Mouse (Mus musculus) limb, embryonic 10.5 days (tissue): Measurements from ENCODE around the gene Cfap97d2. TPM values are rescaled to one million over a fixed set of nuclear protein-coding genes. Genes with fewer than 3 reads are reported as not detected.
"Not testable (repeated sequence)": the region's sequence is repeated elsewhere in the genome, so short reads cannot be mapped to it uniquely, and the experiment has no call there.

ENCODE experiments used
- DNase-seq: peaks from one replicate; pipeline ENCODE4 v3.0.0-alpha.2; 2017; ENCODE audit warnings: low spot score
- H3K27ac ChIP-seq: fragments of 300-500 bp; sonication (generic); 2 replicates; pipeline ENCODE4 v1.5.1; 2016; ENCODE audit warnings: mild to moderate bottlenecking
- H3K27me3 ChIP-seq: fragments of 300-500 bp; sonication (generic); 2 replicates; pipeline ENCODE4 v1.6.1; 2016; ENCODE audit warnings: low read depth, mild to moderate bottlenecking; ENCODE audit not compliant: poor library complexity, severe bottlenecking
- H3K36me3 ChIP-seq: fragments of 300-500 bp; sonication (generic); 2 replicates; pipeline ENCODE4 v1.6.1; 2016; ENCODE audit warnings: mild to moderate bottlenecking, moderate library complexity
- H3K4me1 ChIP-seq: fragments of 300-500 bp; sonication (generic); 2 replicates; pipeline ENCODE4 v1.6.1; 2016
- H3K4me3 ChIP-seq: fragments of 300-500 bp; sonication (generic); 2 replicates; pipeline ENCODE4 v1.5.1; 2016; ENCODE audit warnings: mild to moderate bottlenecking, moderate library complexity
- H3K9me3 ChIP-seq: fragments of 300-500 bp; sonication (generic); replicated peaks from 2 replicates; pipeline ENCODE4 v1.6.1; 2016; ENCODE audit warnings: mild to moderate bottlenecking
- WGBS: fragments of 180-500 bp; shearing (Covaris S2); methylation state at CpG from one replicate; pipeline ENCODE4 v1.1.7; 2016; 5-methylcytosine and 5-hydroxymethylcytosine counted together
- polyA plus RNA-seq: library from polyadenylated mRNA; unstranded; fragments of >200 nt; fragmentation: Nextera tagmentation; extraction: Ambion mirVana; gene quantifications from 2 replicates; pipeline ENCODE4 v1.2.1, GENCODE M21; 2016

Gene Cfap97d2
- polyA plus RNA-seq, 1 experiment from 2014 or later, result not detected

DNA sequence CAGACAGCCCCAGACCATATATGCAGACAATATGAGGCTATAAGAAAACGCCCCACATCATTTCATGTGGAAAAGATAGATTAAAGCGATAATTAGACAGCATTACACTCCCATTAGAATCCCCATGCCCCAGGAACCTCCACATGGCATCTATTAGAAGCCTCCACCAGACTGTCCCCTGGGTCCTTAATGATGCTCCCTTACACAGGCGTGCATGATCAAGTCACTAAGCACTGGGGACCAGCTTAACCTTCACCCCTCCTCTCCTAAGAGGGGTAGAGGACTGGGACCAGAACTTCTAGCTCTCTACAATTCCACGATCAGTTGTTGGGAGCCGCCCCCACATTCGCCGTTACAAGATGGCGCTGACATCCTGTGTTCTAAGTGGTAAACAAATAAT is 13.3 kb downstream of the Cfap97d2 start:
- no peaks in the 10 kb centered on the region for H3K36me3 ChIP-seq
- H3K4me3 ChIP-seq, result no peak overlapping the region
- H3K27ac ChIP-seq, result no peak overlapping the region
- DNase-seq, result no peak
- no peaks in the 10 kb centered on the region for H3K9me3 ChIP-seq
- H3K4me1 ChIP-seq, result no peaks in the 10 kb centered on the region
- 94% methylated on average over 8 of the region's 8 CpGs for WGBS
- no peaks in the 10 kb centered on the region for H3K27me3 ChIP-seq

DNA sequence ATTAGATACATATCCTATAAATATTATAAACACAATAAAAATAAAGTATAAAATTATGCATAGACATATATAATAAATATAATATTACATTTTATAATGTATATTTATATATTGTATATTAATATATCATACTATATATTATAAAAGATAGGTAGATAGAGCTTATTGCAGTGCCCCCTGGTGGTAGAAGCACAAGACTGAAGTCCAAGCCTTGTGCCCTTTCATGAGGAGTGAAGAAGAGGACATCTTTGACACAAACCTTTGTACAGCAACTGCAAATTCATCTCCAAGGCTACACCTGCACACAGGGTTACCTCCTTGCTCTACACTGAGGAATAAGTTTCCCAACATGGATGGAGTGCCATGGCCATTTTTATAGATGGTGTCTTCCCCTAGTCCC is 20.0 kb downstream of the Cfap97d2 start:
- Histone ChIP-seq H3K27me3 (no peaks in the 10 kb centered on the region), H3K4me1 (peaks cover 4% of the 10 kb centered on the region; the same call in 1 of the 2 replicates), H3K4me3 (no peak overlapping the region), H3K27ac (no peak overlapping the region), H3K9me3 (no peaks in the 10 kb centered on the region), H3K36me3 (no peaks in the 10 kb centered on the region)
- DNase-seq, result peak; percentile 41

DNA sequence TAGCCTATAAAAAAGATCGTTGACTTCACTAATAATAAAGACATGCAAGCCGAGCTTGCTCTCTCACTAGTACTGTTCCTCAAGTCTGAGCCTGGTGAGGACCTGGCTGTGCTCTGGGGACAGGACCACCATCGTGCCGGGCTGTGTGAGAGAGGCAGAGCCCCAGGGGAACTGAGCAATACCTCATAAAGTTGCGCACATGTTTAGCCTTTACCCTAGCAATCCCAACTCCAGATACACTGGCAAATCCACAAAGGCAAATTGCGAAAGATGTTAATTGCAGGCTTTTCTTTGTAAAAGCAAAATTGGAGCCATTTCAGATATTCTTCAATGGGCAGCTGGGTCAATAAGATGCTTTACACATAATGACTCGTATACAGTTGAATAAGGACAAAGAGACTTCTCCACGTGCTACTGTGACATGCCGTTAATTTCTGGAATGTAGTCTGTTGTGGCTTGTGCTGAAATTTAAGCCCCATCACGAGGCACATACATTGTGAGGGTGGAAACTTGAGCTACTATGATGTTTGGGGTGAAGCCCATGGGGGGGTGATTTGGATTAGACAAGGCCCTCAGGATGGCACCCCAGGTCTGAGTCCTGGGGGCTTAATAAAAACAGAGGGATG is 21.9 kb downstream of the Cfap97d2 start:
- no peaks in the 10 kb centered on the region for H3K9me3 ChIP-seq
- 72% methylated on average over 10 of the region's 10 CpGs for WGBS
- no peaks in the 10 kb centered on the region for H3K27me3 ChIP-seq
- no peak overlapping the region for H3K4me3 ChIP-seq
- no peak overlapping the region for H3K27ac ChIP-seq
- H3K36me3 ChIP-seq, result no peaks in the 10 kb centered on the region
- peaks cover 4% of the 10 kb centered on the region; the same call in 1 of the 2 replicates for H3K4me1 ChIP-seq
- no peak for DNase-seq

DNA sequence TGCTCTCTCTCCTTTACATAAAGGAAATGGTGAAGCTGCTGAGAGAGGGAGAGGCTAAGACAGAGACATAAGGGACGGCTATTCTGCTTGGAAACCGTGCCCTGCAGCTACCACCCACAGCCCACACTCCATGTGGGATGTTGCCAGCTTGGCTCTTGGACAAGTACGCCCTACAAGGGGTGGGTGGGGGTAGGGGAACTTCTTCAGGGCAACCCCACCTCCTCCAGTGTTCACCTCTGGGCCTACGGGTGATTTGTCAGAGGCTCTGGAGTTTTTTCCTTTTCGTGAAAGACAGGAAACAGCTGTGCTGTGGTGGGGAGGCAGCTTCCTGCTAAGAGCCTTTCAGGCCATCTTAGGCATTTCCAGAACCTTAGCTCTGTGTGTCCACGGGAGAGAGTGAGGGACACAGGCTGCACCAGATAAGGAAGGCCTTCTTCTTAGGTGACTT is 34.7 kb downstream of the Cfap97d2 start:
- DNase-seq, result no peak
- Histone ChIP-seq H3K9me3 (no peaks in the 10 kb centered on the region), H3K27me3 (no peaks in the 10 kb centered on the region), H3K4me3 (no peak overlapping the region), H3K4me1 (peaks cover 6% of the 10 kb centered on the region), H3K27ac (no peak overlapping the region), H3K36me3 (no peaks in the 10 kb centered on the region)
- 61% methylated on average over 6 of the region's 6 CpGs for WGBS

DNA sequence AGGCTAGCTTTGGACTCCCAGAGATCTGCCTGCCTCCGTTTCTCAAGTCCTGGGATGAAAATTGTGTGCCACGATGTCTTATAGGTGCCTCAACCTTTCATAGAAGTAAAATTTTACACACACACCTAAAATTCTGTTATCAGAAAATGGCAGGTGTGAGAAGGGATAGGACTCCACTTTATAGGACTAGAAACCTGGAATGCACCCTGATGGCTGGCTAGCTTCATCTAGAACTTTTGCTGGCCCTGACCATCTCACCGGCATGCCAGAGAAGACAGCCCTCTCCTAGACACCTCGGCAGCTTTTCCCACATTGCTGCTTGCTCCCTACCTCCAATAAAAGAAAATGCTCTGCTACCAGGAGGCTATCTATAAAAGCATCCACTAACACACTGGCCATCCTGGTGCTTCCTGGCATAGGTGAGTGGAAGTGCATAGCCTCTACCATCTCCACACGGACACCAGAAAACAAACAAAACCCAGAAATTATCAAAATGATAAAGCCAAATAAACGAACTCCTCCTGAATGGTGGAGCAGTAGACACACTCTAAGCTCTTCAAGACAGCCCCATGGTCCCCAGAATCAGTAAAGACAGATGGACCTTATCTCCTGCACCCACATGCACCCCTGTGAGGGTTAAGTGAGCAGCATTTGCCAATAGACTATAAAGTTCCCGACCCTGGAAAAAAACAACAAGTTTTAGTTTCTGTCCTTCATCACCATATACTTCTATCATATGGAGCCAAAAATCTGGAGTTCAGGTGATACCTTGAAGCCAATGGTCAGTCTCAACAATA is 35.3 kb downstream of the Cfap97d2 start:
- H3K9me3 ChIP-seq, result no peaks in the 10 kb centered on the region
- H3K27me3 ChIP-seq, result no peaks in the 10 kb centered on the region
- peaks cover 6% of the 10 kb centered on the region for H3K4me1 ChIP-seq
- no peak overlapping the region for H3K4me3 ChIP-seq
- WGBS, result 84% methylated on average over 7 of the region's 7 CpGs
- no peaks in the 10 kb centered on the region for H3K36me3 ChIP-seq
- no peak for DNase-seq
- H3K27ac ChIP-seq, result no peak overlapping the region

DNA sequence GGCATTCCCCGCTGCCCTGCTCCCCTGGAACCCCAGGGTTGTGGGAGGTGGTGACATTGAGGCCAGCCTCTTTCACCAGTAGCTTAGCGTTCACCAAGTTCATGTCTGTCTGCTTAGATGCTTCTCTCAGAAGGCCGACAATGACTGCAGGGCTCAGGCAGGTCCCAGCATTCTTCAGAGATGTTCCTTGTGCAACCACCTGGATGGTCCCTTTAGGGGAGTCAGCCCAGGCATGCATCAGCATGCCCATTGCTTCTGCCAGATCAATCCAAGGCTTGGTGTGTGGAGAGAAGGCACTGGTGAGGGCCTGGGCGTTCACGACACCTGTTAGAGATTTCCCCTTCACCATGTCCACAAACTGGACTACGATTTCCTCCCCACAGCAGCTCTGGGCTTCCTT is 40.5 kb downstream of the Cfap97d2 start:
- not testable (repeated sequence) for H3K27ac ChIP-seq, H3K27me3 ChIP-seq, DNase-seq, H3K9me3 ChIP-seq, H3K4me1 ChIP-seq, H3K36me3 ChIP-seq, H3K4me3 ChIP-seq
- 85% methylated on average over 6 of the region's 6 CpGs for WGBS

DNA sequence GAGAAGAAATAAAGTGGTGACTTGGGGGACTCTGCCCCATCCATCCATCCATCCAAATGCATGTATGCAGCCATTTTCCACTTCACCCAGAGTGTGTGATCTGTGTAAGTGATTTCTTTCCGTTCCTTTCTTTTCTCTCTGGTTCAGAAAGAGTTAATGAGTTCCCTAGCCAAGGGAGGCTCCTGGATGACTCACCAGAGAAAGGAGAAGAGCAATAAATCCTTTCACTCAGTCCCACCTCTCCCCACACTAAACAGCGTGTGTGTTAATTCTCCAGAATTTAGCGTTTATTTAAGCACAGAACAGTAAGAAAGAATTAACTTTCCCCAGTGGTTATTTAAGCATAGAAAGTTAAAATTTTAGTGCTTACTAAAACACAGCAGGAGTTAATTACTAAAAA is 41.9 kb downstream of the Cfap97d2 start:
- Histone ChIP-seq H3K36me3 (no peaks in the 10 kb centered on the region), H3K27me3 (no peaks in the 10 kb centered on the region), H3K9me3 (no peaks in the 10 kb centered on the region), H3K27ac (no peak overlapping the region), H3K4me1 (peaks cover 7% of the 10 kb centered on the region; the same call in 1 of the 2 replicates), H3K4me3 (no peak overlapping the region)
- WGBS, result 7% methylated on average over 3 of the region's 3 CpGs
- DNase-seq, result no peak

DNA sequence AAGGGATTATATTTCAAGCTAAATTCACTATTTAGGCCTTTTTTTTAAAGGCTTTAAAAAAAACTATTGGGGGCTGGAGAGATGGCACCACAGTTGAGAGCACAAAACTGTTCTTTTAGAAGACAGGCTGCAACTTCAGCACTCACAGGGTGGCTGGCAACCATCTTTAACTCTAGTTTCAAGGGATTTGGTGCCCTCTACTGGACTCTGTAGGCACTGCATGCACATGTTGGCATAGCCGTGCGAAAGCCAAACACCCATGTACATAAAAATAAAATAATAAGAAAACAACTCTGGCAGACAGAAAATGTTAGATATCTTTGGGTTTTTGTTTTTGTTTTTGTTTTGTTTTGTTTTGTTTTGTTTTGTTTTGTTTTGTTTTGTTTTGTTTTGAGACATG is 48.0 kb downstream of the Cfap97d2 start:
- Histone ChIP-seq H3K9me3 (no peaks in the 10 kb centered on the region), H3K27me3 (no peaks in the 10 kb centered on the region), H3K36me3 (no peaks in the 10 kb centered on the region), H3K4me3 (no peak overlapping the region), H3K4me1 (peaks cover 8% of the 10 kb centered on the region), H3K27ac (no peak overlapping the region)
- peak; percentile 80 for DNase-seq
- WGBS, result 20% methylated on average over 2 of the region's 2 CpGs

DNA sequence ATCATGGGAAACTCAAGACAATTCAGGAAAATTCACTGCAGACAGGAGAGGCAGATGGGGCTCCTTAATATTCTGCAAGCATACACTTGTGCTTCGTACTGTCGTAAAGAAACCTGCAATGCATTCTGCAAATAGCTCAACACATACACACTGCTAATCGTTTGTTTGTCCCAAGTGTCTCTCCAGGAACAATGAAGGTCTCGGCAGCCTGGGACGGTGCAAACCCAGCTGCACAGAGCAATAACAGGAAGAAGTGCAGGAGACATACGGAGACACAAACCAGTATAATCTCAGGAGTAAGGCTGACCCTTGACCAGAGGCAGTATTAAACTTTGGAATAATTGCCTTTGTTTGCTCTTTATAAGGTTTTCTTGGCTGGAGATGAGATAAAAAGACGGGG is 50.8 kb downstream of the Cfap97d2 start:
- Histone ChIP-seq H3K36me3 (peaks cover 24% of the 10 kb centered on the region), H3K9me3 (no peaks in the 10 kb centered on the region), H3K4me1 (peaks cover 16% of the 10 kb centered on the region), H3K4me3 (no peak overlapping the region), H3K27ac (no peak overlapping the region), H3K27me3 (no peaks in the 10 kb centered on the region)
- WGBS, result 86% methylated on average over 7 of the region's 7 CpGs
- DNase-seq, result no peak

DNA sequence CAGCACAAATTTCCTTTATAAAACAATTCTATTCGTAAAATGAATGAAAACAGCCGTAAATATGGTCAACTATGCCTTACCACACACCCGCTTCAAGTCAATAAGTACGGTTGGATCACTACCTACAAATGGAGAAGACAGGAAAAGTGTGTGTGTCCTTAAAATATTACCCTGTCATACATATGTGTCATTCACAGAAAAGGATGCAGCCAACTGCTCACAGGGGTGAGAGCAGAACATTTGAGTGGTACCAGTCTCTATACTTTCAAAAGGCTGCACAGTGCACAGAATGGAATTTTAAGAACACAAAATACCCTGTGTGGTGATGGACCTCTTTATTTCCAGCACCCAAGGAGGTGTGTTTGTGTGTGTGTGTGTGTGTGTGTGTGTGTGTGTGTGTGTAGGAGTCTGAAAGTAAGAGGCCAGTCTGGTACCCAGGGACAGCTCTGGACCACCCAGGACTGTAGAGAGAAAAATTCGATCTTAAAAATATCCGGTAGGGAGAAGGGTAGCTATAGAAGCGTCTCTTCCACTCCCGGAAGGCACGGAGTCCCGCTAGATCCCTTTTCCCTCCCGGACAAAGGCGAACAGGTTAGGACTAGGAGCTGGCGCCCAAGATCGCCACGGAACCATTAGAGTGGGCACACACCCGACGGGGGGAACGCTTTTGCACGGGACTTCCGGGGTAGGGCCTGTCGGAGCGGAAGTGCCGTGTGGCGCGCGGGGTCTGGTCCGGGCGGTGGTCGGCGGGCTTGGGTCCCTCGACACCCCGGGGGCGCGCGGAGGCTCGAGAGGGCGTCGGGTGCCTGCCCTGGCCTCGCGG is 51.5 kb downstream of the Cfap97d2 start, which contains the start of gene Cdc16:
Gene Cdc16 (plus strand): TSS at position 695 of the 823 bp plus-strand sequence.
- peaks cover 31% of the 10 kb centered on the region for H3K36me3 ChIP-seq
- H3K9me3 ChIP-seq, result no peaks in the 10 kb centered on the region
- peak within 1 kb of the TSS; percentile 95 for H3K27ac ChIP-seq
- H3K27me3 ChIP-seq, result no peaks in the 10 kb centered on the region
- DNase-seq, result peak; percentile 97
- 9% methylated on average over 40 of the region's 40 CpGs for WGBS
- peak within 1 kb of the TSS; percentile 90 for H3K4me3 ChIP-seq
- H3K4me1 ChIP-seq, result peaks cover 16% of the 10 kb centered on the region

DNA sequence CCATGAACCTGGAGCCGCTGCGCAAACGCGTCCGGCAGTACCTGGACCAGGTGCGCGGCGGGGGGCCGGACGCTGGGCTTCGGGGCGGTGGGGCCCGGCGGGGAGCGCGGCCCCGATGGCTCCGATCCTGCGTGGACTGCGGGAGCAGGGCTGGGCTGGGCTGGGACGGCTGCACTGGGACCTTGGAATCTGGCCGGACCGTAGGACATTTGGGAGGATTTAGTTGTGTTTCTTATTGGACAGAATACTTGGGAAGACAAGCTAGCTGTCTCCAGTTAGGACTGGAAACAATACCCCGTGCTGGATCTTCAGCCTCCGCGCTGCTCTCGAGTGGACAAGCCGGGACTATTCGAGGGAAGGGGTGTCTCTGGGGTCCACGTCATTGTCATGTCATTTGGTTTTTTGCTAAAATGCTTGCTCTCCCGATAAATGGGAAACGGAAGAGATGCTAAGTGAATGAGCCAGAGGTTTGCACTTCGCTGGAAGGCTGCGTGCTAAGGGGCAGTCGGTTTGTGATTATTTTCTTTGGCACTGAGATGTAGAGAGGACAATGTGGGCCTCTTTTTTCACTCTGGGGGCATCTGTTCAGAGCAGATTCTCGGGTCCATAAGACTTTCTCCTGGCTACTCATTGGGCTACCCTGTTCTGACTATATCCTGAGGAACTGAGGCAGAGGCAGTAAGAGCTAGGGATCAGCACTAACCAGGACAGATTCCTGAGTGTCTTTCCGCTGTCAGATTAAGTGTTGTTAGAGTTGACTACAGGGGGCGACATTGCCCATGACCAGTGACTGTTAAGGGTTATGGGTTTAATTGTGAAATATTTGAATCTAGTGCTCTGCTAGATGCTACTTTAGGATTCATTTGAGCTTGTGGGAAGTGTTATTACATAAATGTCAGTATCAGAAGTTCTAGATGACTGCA is 52.4 kb downstream of the Cfap97d2 start:
- H3K9me3 ChIP-seq, result no peaks in the 10 kb centered on the region
- H3K27me3 ChIP-seq, result no peaks in the 10 kb centered on the region
- H3K27ac ChIP-seq, result peak overlapping the region; percentile 95
- peak overlapping the region; percentile 90 for H3K4me3 ChIP-seq
- peaks cover 40% of the 10 kb centered on the region for H3K36me3 ChIP-seq
- peak; percentile 38 for DNase-seq
- peaks cover 16% of the 10 kb centered on the region for H3K4me1 ChIP-seq
- WGBS, result 2% methylated on average over 38 of the region's 38 CpGs

DNA sequence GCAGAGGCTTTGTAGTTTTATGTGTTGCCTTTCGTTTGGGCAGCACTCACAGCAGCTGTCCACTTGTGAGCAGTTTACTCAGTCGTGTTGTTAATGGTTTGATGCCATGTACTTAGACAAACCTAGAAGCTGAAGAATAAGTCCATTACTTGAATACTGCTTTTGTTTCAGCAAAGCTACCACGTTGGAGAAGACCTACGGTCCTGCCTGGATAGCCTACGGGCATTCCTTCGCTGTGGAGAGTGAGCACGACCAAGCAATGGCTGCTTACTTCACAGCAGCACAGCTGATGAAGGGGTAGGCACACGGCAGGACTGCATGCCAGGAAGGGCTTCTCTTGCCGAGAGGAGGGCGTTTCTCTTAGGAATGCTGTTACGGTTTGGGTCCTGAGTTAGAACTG is 63.5 kb downstream of the Cfap97d2 start:
- Histone ChIP-seq H3K4me3 (no peak overlapping the region), H3K27ac (no peak overlapping the region), H3K27me3 (no peaks in the 10 kb centered on the region), H3K4me1 (no peaks in the 10 kb centered on the region), H3K9me3 (no peaks in the 10 kb centered on the region), H3K36me3 (peaks cover 98% of the 10 kb centered on the region)
- 90% methylated on average over 11 of the region's 11 CpGs for WGBS
- DNase-seq, result no peak
